Mouse (Mus musculus) lung, embryonic 16.5 days (tissue): ENCODE measurements at regions not wholly inside any gene's neighbourhood (a gene's known extent, or its start where the extent isn't known, plus 50 kb on each side); places are given as distances from the start of the nearest gene placed in this dataset.

Experiments
- ATAC-seq: fragments of 200-750 bp; cut with Nextera tagmentation; 2 replicates; pipeline ENCODE4 v1.8.0; 2017; ENCODE audit warnings: low read depth, mild to moderate bottlenecking, moderate library complexity
- H3K27ac ChIP-seq: fragments of 300-500 bp; sonication (generic); 2 replicates; pipeline ENCODE4 v1.5.1; 2014; ENCODE audit warnings: mild to moderate bottlenecking, control low read depth, low read length
- H3K27me3 ChIP-seq: fragments of 300-500 bp; sonication (generic); 2 replicates; pipeline ENCODE4 v1.6.1; 2014; ENCODE audit warnings: low read depth, low read length, mixed read lengths; ENCODE audit not compliant: control insufficient read depth, insufficient read depth
- H3K36me3 ChIP-seq: fragments of 300-500 bp; sonication (generic); 2 replicates; pipeline ENCODE4 v1.6.1; 2014; ENCODE audit warnings: low read length; ENCODE audit not compliant: control insufficient read depth, insufficient read depth
- H3K4me1 ChIP-seq: fragments of 300-500 bp; sonication (generic); replicated peaks from 2 replicates; pipeline ENCODE4 v1.6.1; 2014; ENCODE audit warnings: low read length, mixed read lengths; ENCODE audit not compliant: control insufficient read depth, insufficient read depth
- H3K4me2 ChIP-seq: fragments of 300-500 bp; sonication (generic); 2 replicates; pipeline ENCODE4 v1.6.1; 2014; ENCODE audit warnings: low read depth, low read length, control low read depth
- H3K4me3 ChIP-seq: fragments of 300-500 bp; sonication (generic); 2 replicates; pipeline ENCODE4 v1.5.1; 2014; ENCODE audit warnings: mild to moderate bottlenecking, low read length, control low read depth
- H3K9ac ChIP-seq: fragments of 300-500 bp; sonication (generic); 2 replicates; pipeline ENCODE4 v1.6.1; 2014; ENCODE audit warnings: low read length, control low read depth
- H3K9me3 ChIP-seq: fragments of 300-500 bp; sonication (generic); 2 replicates; pipeline ENCODE4 v1.6.1; 2016; ENCODE audit warnings: low read length; ENCODE audit not compliant: control insufficient read depth
- WGBS: fragments of 180-500 bp; shearing (Covaris S2); extraction: QIAGEN DNeasy Blood & Tissue Kit; methylation state at CpG from one replicate; pipeline ENCODE4 v1.1.7; 2014; 5-methylcytosine and 5-hydroxymethylcytosine counted together

GRCm38 (mm10) chr6:141068861-141069467, 180.1 kb upstream of the Pde3a start:
- no peaks in the 10 kb centered on the region for H3K36me3 ChIP-seq

GRCm38 (mm10) chr6:141069896-141070295, 179.2 kb upstream of the Pde3a start:
- H3K36me3 ChIP-seq: no peaks in the 10 kb centered on the region
- no peak overlapping the region for H3K27ac ChIP-seq
- 86% methylated on average over 6 of the region's 6 CpGs for WGBS
- ATAC-seq: no peak
- no peaks in the 10 kb centered on the region for H3K27me3 ChIP-seq
- no peak overlapping the region for H3K9ac ChIP-seq
- H3K4me3 ChIP-seq: no peak overlapping the region
- no peaks in the 10 kb centered on the region for H3K9me3 ChIP-seq
- no peak overlapping the region for H3K4me2 ChIP-seq
- H3K4me1 ChIP-seq: no peaks in the 10 kb centered on the region

More at GRCm38 (mm10) chr6:141068861-141069467, 180.1 kb upstream of the Pde3a start:
- Histone ChIP-seq H3K4me2 (no peak overlapping the region), H3K27me3 (no peaks in the 10 kb centered on the region), H3K4me3 (no peak overlapping the region), H3K9me3 (no peaks in the 10 kb centered on the region), H3K27ac (no peak overlapping the region), H3K9ac (no peak overlapping the region), H3K4me1 (no peaks in the 10 kb centered on the region)
- 78% methylated on average over 6 of the region's 6 CpGs for WGBS
- ATAC-seq: no peak

GRCm38 (mm10) chr6:141071507-141071906, 177.6 kb upstream of the Pde3a start:
- H3K36me3 ChIP-seq: no peaks in the 10 kb centered on the region
- no peaks in the 10 kb centered on the region for H3K9me3 ChIP-seq
- H3K9ac ChIP-seq: no peak overlapping the region
- WGBS: 71% methylated on average over 2 of the region's 2 CpGs
- no peak for ATAC-seq
- H3K27me3 ChIP-seq: no peaks in the 10 kb centered on the region
- no peaks in the 10 kb centered on the region for H3K4me1 ChIP-seq
- H3K27ac ChIP-seq: no peak overlapping the region
- no peak overlapping the region for H3K4me3 ChIP-seq
- no peak overlapping the region for H3K4me2 ChIP-seq

GRCm38 (mm10) chr6:141091076-141091780, 157.8 kb upstream of the Pde3a start:
- no peaks in the 10 kb centered on the region for H3K27me3 ChIP-seq
- H3K36me3 ChIP-seq: no peaks in the 10 kb centered on the region
- WGBS: 23% methylated on average over 9 of the region's 9 CpGs
- H3K4me3 ChIP-seq: no peak overlapping the region
- H3K27ac ChIP-seq: peak overlapping the region; percentile 38; the same call in 1 of the 2 replicates
- H3K9me3 ChIP-seq: no peaks in the 10 kb centered on the region
- peak; percentile 74 for ATAC-seq
- H3K9ac ChIP-seq: no peak overlapping the region
- peaks cover 2% of the 10 kb centered on the region; the same call in 1 of the 2 replicates for H3K4me1 ChIP-seq
- peak overlapping the region; percentile 1; the same call in 1 of the 2 replicates for H3K4me2 ChIP-seq

DNA sequence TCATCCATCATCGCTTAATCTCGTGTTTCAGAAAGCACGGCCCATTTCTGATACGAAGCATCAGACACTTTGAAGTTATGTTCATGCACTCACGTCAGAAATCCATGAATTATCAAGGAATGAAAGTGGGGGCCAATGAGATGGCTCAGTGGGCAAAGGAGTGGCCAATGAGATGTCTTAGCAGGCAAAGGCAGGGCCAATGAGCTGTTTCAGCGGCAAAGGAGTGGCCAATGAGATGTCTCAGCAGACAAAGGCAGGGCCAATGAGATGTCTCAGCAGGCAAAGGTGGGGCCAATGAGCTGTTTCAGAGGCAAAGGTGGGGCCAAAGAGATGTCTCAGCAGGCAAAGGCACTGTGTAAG, 157.3 kb upstream of the Pde3a start:
- peak; percentile 55 for ATAC-seq
- peak overlapping the region; percentile 1; the same call in 1 of the 2 replicates for H3K4me2 ChIP-seq
- H3K4me1 ChIP-seq: peaks cover 2% of the 10 kb centered on the region; the same call in 1 of the 2 replicates
- 50% methylated on average over 6 of the region's 6 CpGs for WGBS
- no peak overlapping the region for H3K9ac ChIP-seq
- no peaks in the 10 kb centered on the region for H3K27me3 ChIP-seq
- no peaks in the 10 kb centered on the region for H3K36me3 ChIP-seq
- no peak overlapping the region for H3K4me3 ChIP-seq
- H3K9me3 ChIP-seq: no peaks in the 10 kb centered on the region
- H3K27ac ChIP-seq: peak overlapping the region; percentile 18

DNA sequence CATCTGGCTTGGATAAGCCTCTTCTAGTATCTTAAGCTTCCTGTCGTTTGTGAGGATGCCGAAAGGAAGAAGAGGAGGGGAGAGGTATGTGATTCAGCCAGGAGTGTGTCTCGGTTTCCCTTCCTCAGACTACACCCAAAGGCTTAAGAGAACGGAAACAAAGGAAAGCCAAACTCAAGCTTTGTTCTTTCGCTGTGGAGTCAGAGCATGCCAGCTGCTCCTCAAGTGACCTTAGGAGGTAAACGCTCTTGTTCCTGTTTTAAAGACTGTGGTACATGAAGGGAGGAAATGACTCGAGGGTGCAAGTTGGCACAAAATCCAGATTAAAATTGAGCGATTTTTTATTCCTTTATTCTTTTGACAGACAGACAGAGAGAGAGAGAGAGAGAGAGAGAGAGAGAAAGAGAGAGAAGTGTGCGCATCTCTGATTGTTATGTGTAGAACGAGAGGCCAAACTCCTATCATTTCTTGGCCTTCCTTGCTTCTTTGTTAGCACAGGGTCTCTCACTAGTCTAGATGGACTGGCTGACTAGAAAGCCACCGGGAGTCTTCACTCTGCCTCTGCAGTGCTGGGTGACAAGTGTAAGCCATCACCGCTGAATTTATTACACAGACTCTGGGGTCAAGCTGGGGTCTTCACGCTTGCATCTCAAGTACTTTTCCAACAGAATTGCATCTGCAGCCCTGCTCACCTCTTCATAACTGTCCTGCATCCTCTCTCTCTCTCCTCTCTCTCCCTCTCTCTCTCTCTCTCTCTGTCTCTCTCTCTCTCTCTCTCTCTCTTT, 151.5 kb upstream of the Pde3a start:
- Histone ChIP-seq H3K36me3 (no peaks in the 10 kb centered on the region), H3K4me3 (no peak overlapping the region), H3K9ac (no peak overlapping the region), H3K27ac (no peak overlapping the region), H3K4me2 (no peak overlapping the region), H3K4me1 (no peaks in the 10 kb centered on the region; the same call in 1 of the 2 replicates), H3K9me3 (no peaks in the 10 kb centered on the region), H3K27me3 (no peaks in the 10 kb centered on the region)
- peak; percentile 49; the same call in 1 of the 2 replicates for ATAC-seq
- 38% methylated on average over 13 of the region's 13 CpGs for WGBS

- no peak overlapping the region for H3K4me2 ChIP-seq
- H3K4me3 ChIP-seq: no peak overlapping the region
- no peak overlapping the region for H3K27ac ChIP-seq
- H3K36me3 ChIP-seq: no peaks in the 10 kb centered on the region
- no peak for ATAC-seq
- H3K9ac ChIP-seq: no peak overlapping the region
- H3K9me3 ChIP-seq: no peaks in the 10 kb centered on the region
- H3K4me1 ChIP-seq: no peaks in the 10 kb centered on the region
- 45% methylated on average over 5 of the region's 5 CpGs for WGBS
- no peaks in the 10 kb centered on the region for H3K27me3 ChIP-seq
Observed at GRCm38 (mm10) chr6:141118287-141118686, 130.8 kb upstream of the Pde3a start.

GRCm38 (mm10) chr6:141126614-141127396, 122.3 kb upstream of the Pde3a start:
- Histone ChIP-seq H3K4me3 (no peak overlapping the region), H3K9ac (no peak overlapping the region), H3K4me1 (no peaks in the 10 kb centered on the region), H3K27me3 (no peaks in the 10 kb centered on the region), H3K27ac (no peak overlapping the region), H3K36me3 (no peaks in the 10 kb centered on the region), H3K9me3 (no peaks in the 10 kb centered on the region), H3K4me2 (no peak overlapping the region)
- no peak for ATAC-seq
- 52% methylated on average over 10 of the region's 10 CpGs for WGBS
